In the genomic region with DNA sequence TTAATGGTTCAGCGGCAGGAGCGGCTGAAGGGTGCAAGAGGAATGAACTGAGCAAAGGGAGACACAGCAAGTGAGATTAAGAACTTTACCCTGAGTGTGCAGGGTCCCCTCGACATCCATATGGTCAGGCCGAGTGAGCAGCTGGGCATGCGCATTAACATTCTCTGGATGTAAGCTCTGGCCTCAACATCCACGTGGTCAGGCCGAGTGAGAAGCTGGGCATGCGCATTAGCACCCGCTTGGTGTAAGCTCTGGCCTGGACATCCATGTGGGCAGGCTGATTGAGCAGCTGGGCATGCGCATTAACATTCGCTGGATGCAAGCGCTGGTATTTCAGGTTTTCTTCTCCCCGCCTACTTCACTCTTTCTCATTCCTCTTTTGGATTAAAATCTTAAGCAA, we compare ENCODE assay signal across 14 mouse cellular contexts. TPM values are rescaled to one million over a fixed set of nuclear protein-coding genes. Genes with fewer than 3 reads are reported as not detected.
DNase-seq lines count a peak whose midpoint lies in the region; ATAC-seq lines count a peak whose summit lies in the region.
"Had no signal": no experiment of that assay in that cellular context is flagged by ENCODE, and none has a peak within 500 bp of the region (broad histone marks: within the 10 kb centered on the region; RNA-seq: fewer than 3 reads in every experiment).

No protein-coding gene starts in this region.

- no peak overlapping the region for H3K4me2 ChIP-seq in embryonic facial prominence, embryonic 14.5 days (ENCODE audit: low read depth, low read length)
- H3K4me2 ChIP-seq: embryonic facial prominence, embryonic 15.5 days; limb, embryonic 15.5 days had no signal

- intact Hi-C loops in left cerebral cortex, postnatal 14 days (cut with DNase I): no loop called here

- no peak for ATAC-seq in embryonic facial prominence, embryonic 14.5 days (ENCODE audit: low read depth)

- H3K9me3 ChIP-seq in embryonic facial prominence, embryonic 14.5 days (ENCODE audit: control insufficient read depth, low read length): no peaks in the 10 kb centered on the region
- peaks cover 7% of the 10 kb centered on the region for H3K9me3 ChIP-seq in embryonic facial prominence, embryonic 10.5 days
- H3K9me3 ChIP-seq: embryonic facial prominence, embryonic 15.5 days; limb, embryonic 15.5 days had no signal

- H3K9ac ChIP-seq in embryonic facial prominence, embryonic 14.5 days (ENCODE audit: low read depth, low read length): no peak overlapping the region
- H3K9ac ChIP-seq: embryonic facial prominence, embryonic 15.5 days; limb, embryonic 15.5 days had no signal

- peak; percentile 43 for DNase-seq in embryonic facial prominence, embryonic 14.5 days (ENCODE audit: low spot score)
- DNase-seq in embryonic facial prominence, embryonic 10.5 days (ENCODE audit: low spot score): no peak
- peak; percentile 15 to 39 for DNase-seq in frontal cortex, postnatal 10 days (ENCODE audit: low spot score in 2 of 2)
- DNase-seq in left cerebral cortex, postnatal 14 days (ENCODE audit: low spot score in 2 of 2): peak; percentile 48 to 64
- DNase-seq in right cerebral cortex, adult 18-20 months: peak; percentile 50
- no peak for DNase-seq in adrenal gland, postnatal 10 days
- DNase-seq in gastrocnemius, postnatal 10 days: no peak
- DNase-seq in Muller cell, postnatal 12 days (ENCODE audit: inconsistent ontology term): no peak
- DNase-seq: kidney, adult 8-10 months; spleen, adult 18-20 months had no signal

- no peaks in the 10 kb centered on the region for H3K4me1 ChIP-seq in embryonic facial prominence, embryonic 14.5 days (ENCODE audit: control insufficient read depth, insufficient read depth, low read length)
- peaks cover 13% of the 10 kb centered on the region for H3K4me1 ChIP-seq in embryonic facial prominence, embryonic 10.5 days
- H3K4me1 ChIP-seq: embryonic facial prominence, embryonic 15.5 days; heart, embryonic 10.5 days; limb, embryonic 15.5 days had no signal

- no peak overlapping the region for H3K4me3 ChIP-seq in embryonic facial prominence, embryonic 14.5 days (ENCODE audit: low read depth, low read length)
- no peak overlapping the region for H3K4me3 ChIP-seq in embryonic facial prominence, embryonic 10.5 days
- H3K4me3 ChIP-seq: embryonic facial prominence, embryonic 15.5 days; heart, embryonic 10.5 days; limb, embryonic 15.5 days had no signal

- no peaks in the 10 kb centered on the region for H3K27me3 ChIP-seq in embryonic facial prominence, embryonic 14.5 days (replicated peaks; ENCODE audit: control insufficient read depth, insufficient read depth, low read length)
- no peaks in the 10 kb centered on the region for H3K27me3 ChIP-seq in embryonic facial prominence, embryonic 10.5 days (replicated peaks; ENCODE audit: low read depth, poor library complexity, severe bottlenecking)
- H3K27me3 ChIP-seq: embryonic facial prominence, embryonic 15.5 days; limb, embryonic 15.5 days had no signal

- H3K36me3 ChIP-seq in embryonic facial prominence, embryonic 14.5 days (ENCODE audit: control insufficient read depth, insufficient read depth, low read length): no peaks in the 10 kb centered on the region
- no peaks in the 10 kb centered on the region for H3K36me3 ChIP-seq in embryonic facial prominence, embryonic 10.5 days (replicated peaks)
- H3K36me3 ChIP-seq: embryonic facial prominence, embryonic 15.5 days; heart, embryonic 10.5 days; limb, embryonic 15.5 days had no signal

- no peak overlapping the region for H3K27ac ChIP-seq in embryonic facial prominence, embryonic 14.5 days (replicated peaks; ENCODE audit: low read depth, low read length)
- no peak overlapping the region for H3K27ac ChIP-seq in embryonic facial prominence, embryonic 10.5 days (replicated peaks)
- H3K27ac ChIP-seq: embryonic facial prominence, embryonic 15.5 days; heart, embryonic 10.5 days; limb, embryonic 15.5 days had no signal

- 79% methylated on average over 13 of the region's 13 CpGs for WGBS in embryonic facial prominence, embryonic 14.5 days
- WGBS in embryonic facial prominence, embryonic 10.5 days: 83% methylated on average over 13 of the region's 13 CpGs

RNA-seq across cellular contexts. Expression of gene Muc20, which starts 12.4 kb away (rescaled TPM):
- 0.43 and 0.79 TPM in 2 replicates for polyA plus RNA-seq in embryonic facial prominence, embryonic 14.5 days (2014; fragmentation: Nextera tagmentation; extraction: Ambion mirVana)
- not detected in 2 replicates for polyA plus RNA-seq in embryonic facial prominence, embryonic 10.5 days (2016; fragmentation: Nextera tagmentation; extraction: Ambion mirVana)
- total RNA-seq in left cerebral cortex, postnatal 14 days (2021): not detected
- total RNA-seq in adrenal gland, postnatal 10 days (2021): under 1 TPM; 0.21 to 0.33 TPM
- under 1 TPM; 0.21 to 0.41 TPM for total RNA-seq in gastrocnemius, postnatal 10 days (2021)
- polyA plus RNA-seq: limb, embryonic 15.5 days had no signal

RNA-seq across cellular contexts. Expression of gene Smbd1, which starts 25.4 kb away (rescaled TPM):
- not detected in 2 replicates for polyA plus RNA-seq in embryonic facial prominence, embryonic 14.5 days (2014; fragmentation: Nextera tagmentation; extraction: Ambion mirVana)
- polyA plus RNA-seq in embryonic facial prominence, embryonic 10.5 days (2016; fragmentation: Nextera tagmentation; extraction: Ambion mirVana): not detected in 2 replicates
- not detected for total RNA-seq in left cerebral cortex, postnatal 14 days (2021)
- total RNA-seq in adrenal gland, postnatal 10 days (2021): not detected
- total RNA-seq in gastrocnemius, postnatal 10 days (2021): not detected
- total RNA-seq: megakaryocyte, adult 5-6 weeks had no signal
- polyA plus RNA-seq: embryonic facial prominence, embryonic 15.5 days; heart, embryonic 10.5 days; limb, embryonic 15.5 days had no signal

RNA-seq across cellular contexts. Expression of gene Muc4, which starts 49.2 kb away (rescaled TPM):
- 1.6 and 1.8 TPM in 2 replicates for polyA plus RNA-seq in embryonic facial prominence, embryonic 14.5 days (2014; fragmentation: Nextera tagmentation; extraction: Ambion mirVana)
- 0.26 and 0.29 TPM in 2 replicates for polyA plus RNA-seq in embryonic facial prominence, embryonic 10.5 days (2016; fragmentation: Nextera tagmentation; extraction: Ambion mirVana)
- not detected for total RNA-seq in left cerebral cortex, postnatal 14 days (2021)
- total RNA-seq in adrenal gland, postnatal 10 days (2021): under 1 TPM; 0.12 to 0.27 TPM
- total RNA-seq in gastrocnemius, postnatal 10 days (2021): under 1 TPM; 0.07 to 0.47 TPM
- total RNA-seq: megakaryocyte, adult 5-6 weeks had no signal
- polyA plus RNA-seq: limb, embryonic 15.5 days had no signal

Comparison
In these comparisons a context has a peak if more than half of its experiments do, and no peak if none do; other contexts are left out.
1. DNase-seq: peak in embryonic facial prominence, embryonic 14.5 days (single experiment), frontal cortex, postnatal 10 days (2 of 2), left cerebral cortex, postnatal 14 days (2 of 2) and right cerebral cortex, adult 18-20 months (single experiment); none in embryonic facial prominence, embryonic 10.5 days (single experiment), adrenal gland, postnatal 10 days (single experiment), gastrocnemius, postnatal 10 days (single experiment) and Muller cell, postnatal 12 days (single experiment).